Mouse (Mus musculus) CH12.LX (cell line): Measurements from ENCODE around the gene Cars. TPM values are rescaled to one million over a fixed set of nuclear protein-coding genes. Genes with fewer than 3 reads are reported as not detected.

ENCODE experiments used
- DNase-seq: peaks from one replicate; pipeline ENCODE4 v3.0.0-alpha.2; 2013; ENCODE audit errors: extremely low read depth
- H3K27ac ChIP-seq: 2 replicates; pipeline ENCODE4 v1.5.1; 2012; ENCODE audit warnings: low read depth, mild to moderate bottlenecking, control low read depth, moderate library complexity; ENCODE audit not compliant: insufficient read depth
- H3K27me3 ChIP-seq: replicated peaks from 2 replicates; pipeline ENCODE3; 2012; ENCODE audit warnings: inconsistent platforms
- H3K36me3 ChIP-seq, 2 experiments: replicated peaks in 1 of 2; 2 replicates each; pipeline versions ENCODE3 to v1.6.1; 2012; ENCODE audit warnings: inconsistent platforms in 1 of 2, low read length in 1 of 2, mild to moderate bottlenecking in 1 of 2, mixed read lengths in 1 of 2, moderate library complexity in 1 of 2; ENCODE audit not compliant: control insufficient read depth in 1 of 2, insufficient read depth in 1 of 2
- H3K4me1 ChIP-seq, 2 experiments: 2 replicates each; pipeline ENCODE4 v1.6.1; 2012; ENCODE audit warnings: inconsistent platforms in 1 of 2, moderate library complexity in 1 of 2; ENCODE audit not compliant: insufficient read depth in 2 of 2, control insufficient read depth in 1 of 2
- H3K4me2 ChIP-seq: 2 replicates; pipeline ENCODE4 v1.6.1; 2012; ENCODE audit warnings: low read depth, mild to moderate bottlenecking, control low read depth; ENCODE audit not compliant: poor library complexity, insufficient read depth, severe bottlenecking
- H3K4me3 ChIP-seq, 3 experiments: fragments of 150-350 bp in 1 of 3; sonication (generic) in 1 of 3; replicated peaks in 1 of 3; 2 replicates each; pipeline versions ENCODE3 to v1.5.1; 2011 to 2012; ENCODE audit warnings: low read depth in 2 of 3, low read length in 2 of 3, mild to moderate bottlenecking in 2 of 3, moderate library complexity in 2 of 3, control low read depth in 1 of 3, improper control_type of control experiment in 1 of 3, inconsistent platforms in 1 of 3, mixed read lengths in 1 of 3; ENCODE audit not compliant: poor library complexity in 1 of 3
- H3K79me2 ChIP-seq: replicated peaks from 2 replicates; pipeline ENCODE4 v1.6.1; 2012; ENCODE audit warnings: mild to moderate bottlenecking, moderate library complexity; ENCODE audit not compliant: control insufficient read depth, poor library complexity, insufficient read depth, severe bottlenecking; ENCODE audit errors: extremely low read depth
- H3K9ac ChIP-seq: 2 replicates; pipeline ENCODE4 v1.6.1; 2012; ENCODE audit warnings: low read depth, mild to moderate bottlenecking, control low read depth, moderate library complexity; ENCODE audit not compliant: insufficient read depth
- H3K9me3 ChIP-seq: replicated peaks from 2 replicates; pipeline ENCODE3; 2012; ENCODE audit warnings: low read length, inconsistent platforms, mixed read lengths
- CHD1 ChIP-seq: IDR thresholded peaks from 2 replicates; pipeline ENCODE4 v1.6.1; 2012; ENCODE audit warnings: low read depth, low read length, improper control_type of control experiment, inconsistent platforms
- ELF1 ChIP-seq: IDR thresholded peaks from 2 replicates; pipeline ENCODE4 v1.6.1; 2014; ENCODE audit warnings: low read depth, mild to moderate bottlenecking, inconsistent platforms, low read length, improper control_type of control experiment
- EP300 ChIP-seq: IDR thresholded peaks from 2 replicates; pipeline ENCODE4 v1.6.1; 2011; ENCODE audit warnings: low read length, improper control_type of control experiment
- ETS1 ChIP-seq: conservative IDR thresholded peaks from 2 replicates; pipeline ENCODE4 v1.6.1; 2012; ENCODE audit warnings: low read depth, mild to moderate bottlenecking, inconsistent platforms, low read length, improper control_type of control experiment, moderate library complexity
- GABPA ChIP-seq: IDR thresholded peaks from 2 replicates; pipeline ENCODE4 v1.6.1; 2012; ENCODE audit warnings: low read depth, low read length, improper control_type of control experiment, inconsistent platforms; ENCODE audit not compliant: insufficient replicate concordance
- HCFC1 ChIP-seq: IDR thresholded peaks from 2 replicates; pipeline ENCODE4 v1.6.1; 2012; ENCODE audit warnings: low read depth, mild to moderate bottlenecking, inconsistent platforms, low read length, improper control_type of control experiment
- IRF4 ChIP-seq: IDR thresholded peaks from 2 replicates; pipeline ENCODE4 v1.6.1; 2014; ENCODE audit warnings: low read depth, mild to moderate bottlenecking, inconsistent platforms, low read length, improper control_type of control experiment
- JUN ChIP-seq: IDR thresholded peaks from 2 replicates; pipeline ENCODE4 v1.6.1; 2011; ENCODE audit warnings: low read depth, mild to moderate bottlenecking, low read length, improper control_type of control experiment, moderate library complexity; ENCODE audit not compliant: insufficient read depth
- JUND ChIP-seq: conservative IDR thresholded peaks from 2 replicates; pipeline ENCODE4 v1.6.1; 2011; ENCODE audit warnings: low read depth, low read length, improper control_type of control experiment
- KAT2A ChIP-seq: IDR thresholded peaks from 2 replicates; pipeline ENCODE4 v1.6.1; 2012; ENCODE audit warnings: low read length, improper control_type of control experiment, inconsistent platforms; ENCODE audit not compliant: insufficient replicate concordance
- MAFK ChIP-seq: IDR thresholded peaks from 2 replicates; pipeline ENCODE4 v1.6.1; 2011; ENCODE audit warnings: low read length, improper control_type of control experiment; ENCODE audit not compliant: insufficient replicate concordance
- MAX ChIP-seq: IDR thresholded peaks from 2 replicates; pipeline ENCODE4 v1.6.1; 2011; ENCODE audit warnings: low read length, improper control_type of control experiment
- MYC ChIP-seq: IDR thresholded peaks from 2 replicates; pipeline ENCODE4 v1.6.1; 2011; ENCODE audit warnings: low read depth, mild to moderate bottlenecking, improper control_type of control experiment, low read length
- RAD21 ChIP-seq: IDR thresholded peaks from 2 replicates; pipeline ENCODE4 v1.6.1; 2011; ENCODE audit warnings: low read depth, mild to moderate bottlenecking, low read length, improper control_type of control experiment, moderate library complexity
- SIN3A ChIP-seq: IDR thresholded peaks from 2 replicates; pipeline ENCODE4 v1.6.1; 2012; ENCODE audit warnings: low read length, improper control_type of control experiment, inconsistent platforms
- SMC3 ChIP-seq: IDR thresholded peaks from 2 replicates; pipeline ENCODE4 v1.6.1; 2011; ENCODE audit warnings: low read depth, low read length, improper control_type of control experiment
- TCF12 ChIP-seq: IDR thresholded peaks from 2 replicates; pipeline ENCODE4 v1.6.1; 2014; ENCODE audit warnings: low read depth, mild to moderate bottlenecking, inconsistent platforms, low read length, improper control_type of control experiment
- USF2 ChIP-seq: conservative IDR thresholded peaks from 2 replicates; pipeline ENCODE4 v1.6.1; 2011; ENCODE audit warnings: low read depth, low read length, improper control_type of control experiment
- ZKSCAN1 ChIP-seq: IDR thresholded peaks from 2 replicates; pipeline ENCODE4 v1.6.1; 2012; ENCODE audit warnings: low read depth, inconsistent platforms, low read length, improper control_type of control experiment, borderline replicate concordance
- ZMIZ1 ChIP-seq: IDR thresholded peaks from 2 replicates; pipeline ENCODE4 v1.6.1; 2012; ENCODE audit warnings: low read depth, mild to moderate bottlenecking, inconsistent platforms, low read length, improper control_type of control experiment
- ZNF384 ChIP-seq: IDR thresholded peaks from 2 replicates; pipeline ENCODE4 v1.6.1; 2012; ENCODE audit warnings: low read depth, low read length, improper control_type of control experiment, inconsistent platforms
- dilution Hi-C: fragments of 300-500 bp; cut with MboI; formaldehyde crosslinking; loops from 2 replicates; pipeline ENCODE4 v1.14.3; 2020; ENCODE audit warnings: low sequenced_read_pairs; ENCODE audit not compliant: extremely low pct_unique_long_range_greater_than_20kb, extremely low pct_ligation_motif_present
- in situ Hi-C: fragments of 300-500 bp; cut with MboI; formaldehyde crosslinking; loops from 3 replicates; pipeline ENCODE4 v1.14.3; 2019; ENCODE audit warnings: low sequenced_read_pairs, low pct_ligation_motif_present, low pct_unique_long_range_greater_than_20kb, mixed read lengths
- polyA plus RNA-seq: library from polyadenylated mRNA; unstranded; fragments of >175 nt; gene quantifications from 2 replicates; pipeline ENCODE4 v1.2.1, GENCODE M21; 2012; ENCODE audit warnings: low read depth; ENCODE audit not compliant: insufficient read length
- total RNA-seq, 2 experiments: library from RNA; depleted of rRNA; stranded (reverse); fragments of 300-350 nt in 1 of 2; fragments of >200 nt in 1 of 2; gene quantifications; 2 replicates each; pipeline ENCODE4 v1.2.3; 2012 to 2014

The Cars gene
- total and polyA plus RNA-seq, 3 experiments, result 118 to 222 (median 170) TPM

DNA sequence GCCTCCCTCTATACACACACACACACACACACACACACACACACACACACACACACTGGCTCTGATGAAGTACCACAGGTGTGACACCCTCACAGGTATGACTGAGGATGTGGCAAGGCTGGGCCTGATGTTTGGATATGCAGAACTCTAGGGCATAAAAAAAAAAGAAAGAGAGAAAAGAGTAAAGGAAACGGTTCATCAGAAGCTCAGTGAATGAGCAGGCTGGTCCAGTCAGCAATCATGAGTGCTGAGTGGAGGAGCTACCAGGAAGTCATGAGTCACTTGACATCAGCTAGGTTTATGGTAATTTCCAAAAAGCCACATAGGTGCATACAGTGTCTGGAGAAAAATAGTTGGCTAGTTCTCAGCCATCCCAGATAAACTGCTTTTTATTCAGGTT lies 29.6 kb upstream of the Cars start:
- in situ Hi-C loops, result no loop called here
- Histone ChIP-seq H3K27ac (no peak overlapping the region), H3K79me2 (no peaks in the 10 kb centered on the region), H3K4me1 (peaks cover 3 to 26% of the 10 kb centered on the region in 2 experiments; a peak in 3 of 4 replicates), H3K36me3 (peaks cover 0 to 3% of the 10 kb centered on the region in 2 experiments), H3K9ac (no peak overlapping the region), H3K4me2 (0 out of 2 replicates have a peak overlapping the region, but pooled peaks have one; percentile 5), H3K4me3 (no peak overlapping the region), H3K9me3 (no peaks in the 10 kb centered on the region), H3K27me3 (peaks cover 1% of the 10 kb centered on the region)
- DNase-seq, result no peak
- TF ChIP-seq JUN (no peak), ELF1 (0 out of 2 replicates have a peak, but pooled peaks have one; percentile 15)
- dilution Hi-C loops, result no loop called here

DNA sequence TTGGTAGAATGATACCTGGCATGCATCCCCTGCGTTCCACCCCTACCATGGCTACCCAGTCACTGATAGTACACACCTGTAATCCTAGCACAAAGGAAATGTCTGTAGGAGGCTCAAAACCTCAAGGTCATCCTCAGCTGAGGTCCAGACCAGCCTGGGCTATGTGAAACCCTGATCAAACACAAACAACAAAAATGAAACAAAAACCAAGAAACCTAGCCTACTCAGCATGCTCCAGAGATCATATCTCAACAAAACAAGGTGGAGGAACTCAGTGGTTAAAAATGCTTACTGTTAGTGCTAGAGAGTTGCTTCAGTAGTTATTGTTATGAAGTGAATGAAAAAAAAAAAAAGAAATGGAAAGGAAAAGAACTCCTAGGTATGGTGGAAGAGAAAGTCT lies 28.6 kb upstream of the Cars start, which contains the start of gene Tnfrsf26:
Tnfrsf26 (minus strand) TSS at position 183 of the 400 bp plus-strand sequence.
- Histone ChIP-seq H3K27ac (peak within 1 kb of the TSS; percentile 10; the same call in 1 of the 2 replicates), H3K36me3 (no peaks in the 10 kb centered on the region), H3K79me2 (no peaks in the 10 kb centered on the region), H3K4me1 (peaks cover 3 to 26% of the 10 kb centered on the region in 2 experiments; a peak in 3 of 4 replicates), H3K9me3 (no peaks in the 10 kb centered on the region), H3K4me2 (peak within 1 kb of the TSS; percentile 80), H3K9ac (peak within 1 kb of the TSS; percentile 41), H3K4me3 (peak within 1 kb of the TSS; percentile 44 to 65 (median 55)), H3K27me3 (peaks cover 1% of the 10 kb centered on the region)
- no peak for TF ChIP-seq ZKSCAN1
- TF ChIP-seq CHD1, result no peak
- no peak for TF ChIP-seq RAD21
- TF ChIP-seq ETS1, result no peak
- no peak for TF ChIP-seq SMC3
- no peak for TF ChIP-seq TCF12
- dilution Hi-C loops, result no loop called here
- DNase-seq, result no peak
- in situ Hi-C loops, result no loop called here

DNA sequence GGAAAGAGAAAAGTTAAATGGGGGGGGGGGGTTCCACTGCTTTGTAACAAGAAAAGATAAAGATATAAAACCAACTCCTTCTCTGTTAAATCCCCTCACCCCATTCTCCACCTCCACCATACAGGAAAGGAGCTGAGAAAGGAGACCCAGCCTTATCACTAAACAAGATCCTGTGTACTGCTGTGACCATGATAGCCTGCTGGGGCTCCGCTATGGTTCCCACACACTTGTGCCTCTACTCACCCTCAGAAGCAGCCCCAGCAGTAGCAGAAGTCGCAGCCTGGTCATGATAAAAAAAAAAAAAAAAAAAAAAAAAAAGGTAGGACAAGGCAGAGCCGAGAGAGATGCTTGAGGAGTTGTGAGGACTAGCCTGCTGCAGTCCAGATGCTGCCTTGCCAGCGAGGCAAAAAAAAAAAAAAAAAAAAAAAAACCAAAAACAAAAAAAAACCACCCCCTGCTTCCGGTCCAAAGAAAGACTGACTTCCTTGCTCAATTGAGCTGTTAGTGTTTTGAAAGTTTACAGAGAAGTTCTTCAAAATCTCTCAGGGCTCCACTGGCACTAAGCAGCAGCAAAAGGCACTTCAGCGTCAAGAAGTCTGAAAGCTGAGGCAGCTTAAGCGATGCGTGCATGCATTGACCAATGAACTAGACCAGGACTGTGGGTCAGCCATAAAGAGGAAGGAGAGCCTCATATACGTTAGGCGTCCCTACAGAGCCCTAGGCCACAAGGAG lies 27.8 kb upstream of the Cars start:
- H3K4me3 ChIP-seq, result peak overlapping the region; percentile 44 to 65 (median 55)
- in situ Hi-C loops (no loop called here), dilution Hi-C loops (no loop called here)
- no peak for DNase-seq
- H3K4me2 ChIP-seq, result peak overlapping the region; percentile 80
- H3K36me3 ChIP-seq, result no peaks in the 10 kb centered on the region
- H3K4me1 ChIP-seq, result peaks cover 3 to 26% of the 10 kb centered on the region in 2 experiments; a peak in 3 of 4 replicates
- H3K9ac ChIP-seq, result peak overlapping the region; percentile 41
- H3K27me3 ChIP-seq, result peaks cover 1% of the 10 kb centered on the region
- H3K79me2 ChIP-seq, result no peaks in the 10 kb centered on the region
- peaks cover 4% of the 10 kb centered on the region for H3K9me3 ChIP-seq
- H3K27ac ChIP-seq, result peak overlapping the region; percentile 10; the same call in 1 of the 2 replicates
- TF ChIP-seq SIN3A (peak; percentile 62), ZMIZ1 (0 out of 2 replicates have a peak, but pooled peaks have one; percentile 49), MAX (no peak; the same call in 1 of the 2 replicates), CHD1 (no peak), HCFC1 (peak; percentile 56), TCF12 (0 out of 2 replicates have a peak, but pooled peaks have one; percentile 32), USF2 (no peak), MAFK (peak; percentile 40; the same call in 1 of the 2 replicates), KAT2A (0 out of 2 replicates have a peak, but pooled peaks have one; percentile 15), JUND (no peak), ELF1 (peak; percentile 70), EP300 (peak; percentile 35; the same call in 1 of the 2 replicates), ZNF384 (peak; percentile 99), RAD21 (no peak), ETS1 (0 out of 2 replicates have a peak, but pooled peaks have one; percentile 28), MYC (0 out of 2 replicates have a peak, but pooled peaks have one; percentile 44), IRF4 (no peak), SMC3 (no peak), GABPA (no peak)
